Mouse (Mus musculus) liver, postnatal 0 days (tissue): ENCODE results near the gene Fgf15.

Source experiments
- CTCF ChIP-seq: sonication (generic); IDR thresholded peaks from 2 replicates; pipeline ENCODE4 v1.5.1; 2016; ENCODE audit warnings: antibody characterized with exemption, low read depth
- EP300 ChIP-seq: IDR thresholded peaks from 2 replicates; pipeline ENCODE4 v1.6.1; 2016; ENCODE audit warnings: antibody characterized with exemption, low read depth, mild to moderate bottlenecking

GRCm38 (mm10) chr7:144858702-144859101 lies 37.6 kb upstream of the Fgf15 start:
- TF ChIP-seq CTCF: no peak
- no peak for TF ChIP-seq EP300
